Mouse (Mus musculus): Measurements from ENCODE around the gene Slc22a26. TPM values are rescaled to one million over a fixed set of nuclear protein-coding genes. Genes with fewer than 3 reads are reported as not detected.

Slc22a26 gene
- not detected in 2 replicates for polyA plus RNA-seq (2012; rRNA removed)

DNA sequence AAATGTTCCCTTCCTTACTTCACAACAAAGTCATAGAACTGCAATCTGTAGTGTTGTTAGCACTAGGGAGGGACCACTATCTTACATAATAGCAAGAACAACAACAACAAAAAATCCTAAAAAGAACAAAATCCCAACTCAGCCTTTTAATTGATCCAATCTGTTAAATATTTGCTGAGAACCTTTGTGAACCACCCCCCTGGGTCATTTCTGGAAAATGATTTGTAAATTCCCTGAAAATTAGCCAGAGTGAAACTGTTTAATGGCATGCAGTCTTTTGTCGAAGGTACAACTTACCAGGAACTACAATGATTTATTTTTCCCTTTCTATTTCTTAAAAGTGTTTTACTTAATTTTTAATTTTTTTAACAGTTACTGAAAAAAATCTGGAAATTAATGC, at the start of gene Slc22a26:
TSS of gene Slc22a26 (minus strand) at position 97 of the 400 bp plus-strand sequence.

Other genes starting within 250 kb of the Slc22a26 start
- 5.5 and 6.0 TPM in 2 replicates for gene Pla2g16, start 245.2 kb downstream of the Slc22a26 start, polyA plus RNA-seq (2012; rRNA removed)
- 0.16 and 0.36 TPM in 2 replicates for gene Lgals12, start 195.5 kb downstream of the Slc22a26 start, polyA plus RNA-seq (2012; rRNA removed)
- not detected in 2 replicates for gene Hrasls5, start 190.1 kb downstream of the Slc22a26 start, polyA plus RNA-seq (2012; rRNA removed)
- not detected in 2 replicates for gene Slc22a19, start 91.4 kb downstream of the Slc22a26 start, polyA plus RNA-seq (2012; rRNA removed)
- not detected in 2 replicates for gene Slc22a27, start 163.4 kb upstream of the Slc22a26 start, polyA plus RNA-seq (2012; rRNA removed)

Data from central nervous system, embryonic 11.5 days (tissue).